Mouse (Mus musculus): Measurements from ENCODE around the gene Rpusd1. TPM values are rescaled to one million over a fixed set of nuclear protein-coding genes. Genes with fewer than 3 reads are reported as not detected.

Gene Rpusd1
- 20.4 and 24.4 TPM in 2 replicates for polyA plus RNA-seq (2015; fragmentation: Nextera tagmentation; extraction: Ambion mirVana)

DNA sequence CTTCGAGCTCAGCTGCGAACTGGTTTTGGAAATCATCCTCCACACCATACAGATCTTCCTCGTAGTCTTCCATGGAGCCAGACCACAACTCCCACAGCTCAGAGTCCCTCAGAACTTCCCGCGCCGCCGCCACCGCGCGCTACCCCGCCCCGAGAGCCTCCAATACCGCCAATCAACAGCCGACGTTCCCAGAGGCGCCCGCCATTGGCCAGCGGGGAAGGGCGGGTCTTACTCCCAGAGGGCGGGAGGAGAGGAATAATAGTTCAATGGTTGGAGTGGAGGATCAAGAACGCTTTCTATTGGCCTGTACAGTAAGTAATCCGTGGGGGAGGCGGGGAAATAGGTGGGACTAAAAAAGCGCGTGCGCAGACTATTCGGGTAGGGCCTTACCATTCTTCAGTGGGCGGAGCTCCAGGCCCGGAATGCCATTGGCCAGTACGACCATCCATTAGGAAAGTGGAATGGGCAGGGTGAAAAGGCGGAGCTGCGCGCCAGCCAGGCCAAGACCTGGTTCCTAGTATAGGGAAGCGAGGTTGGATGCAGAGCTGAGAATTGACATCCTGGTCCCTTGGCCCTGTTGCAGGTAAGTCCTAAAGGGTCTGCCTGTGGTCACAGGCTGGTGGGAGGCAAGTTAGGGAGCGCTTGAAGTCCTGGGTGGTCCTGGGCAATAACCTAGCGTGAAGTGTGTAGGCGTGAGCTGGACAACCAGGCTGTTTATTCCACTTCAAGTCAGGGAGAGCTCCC, at the start of gene Rpusd1, which contains the start of gene Chtf18:
Gene Rpusd1 (plus strand): TSS at position 406 of the 744 bp plus-strand sequence.
Gene Chtf18 (minus strand): TSS at position 155 of the 744 bp plus-strand sequence.
- no peak within 1 kb of the TSS for H3K27ac ChIP-seq (replicated peaks)

DNA sequence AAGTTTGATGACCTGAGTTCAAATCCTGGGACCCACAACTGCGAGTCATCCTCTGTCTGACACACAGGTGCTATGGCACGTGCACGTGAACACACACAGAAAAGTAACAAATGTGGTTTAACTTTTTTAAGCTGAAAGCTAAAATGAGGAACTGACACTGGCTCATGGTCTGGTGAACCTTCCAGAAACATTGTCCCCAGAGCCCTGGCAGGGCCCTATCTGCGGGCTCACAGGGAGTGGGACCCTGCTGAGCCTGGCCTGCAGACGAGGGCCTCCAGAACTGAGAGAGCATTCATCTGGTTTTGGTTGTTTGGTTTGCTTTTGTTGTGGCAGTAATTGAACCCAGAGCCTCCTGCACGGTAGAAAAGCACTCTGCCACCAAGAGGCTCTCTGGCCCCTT, 49.5 kb upstream of the Rpusd1 start:
- H3K36me3 ChIP-seq, result no peaks in the 10 kb centered on the region
- no peak overlapping the region for H3K4me2 ChIP-seq
- no peak overlapping the region for H3K4me3 ChIP-seq
- H3K9ac ChIP-seq, result no peak overlapping the region
- ATAC-seq (ENCODE audit: low read depth), result no peak
- 0 out of 2 replicates have a peak, but pooled peaks cover 4% of the 10 kb centered on the region for H3K9me3 ChIP-seq
- H3K27me3 ChIP-seq, result no peaks in the 10 kb centered on the region
- peaks cover 15% of the 10 kb centered on the region for H3K4me1 ChIP-seq (replicated peaks)
- 51% methylated on average over 6 of the region's 6 CpGs for WGBS
- H3K27ac ChIP-seq (replicated peaks), result no peak overlapping the region

More for the DNA sequence above, at the start of gene Rpusd1, which contains the start of gene Chtf18:
- peak within 1 kb of the TSS; percentile 87 for H3K9ac ChIP-seq
- H3K4me1 ChIP-seq (replicated peaks), result peaks cover 25% of the 10 kb centered on the region
- H3K9me3 ChIP-seq, result no peaks in the 10 kb centered on the region
- peaks cover 13% of the 10 kb centered on the region for H3K36me3 ChIP-seq
- no peaks in the 10 kb centered on the region for H3K27me3 ChIP-seq
- H3K4me3 ChIP-seq, result peak within 1 kb of the TSS; percentile 58
- H3K4me2 ChIP-seq, result peak within 1 kb of the TSS; percentile 88
- under 1% methylated on average over 37 of the region's 37 CpGs for WGBS
- ATAC-seq (ENCODE audit: low read depth), result peak; percentile 98

DNA sequence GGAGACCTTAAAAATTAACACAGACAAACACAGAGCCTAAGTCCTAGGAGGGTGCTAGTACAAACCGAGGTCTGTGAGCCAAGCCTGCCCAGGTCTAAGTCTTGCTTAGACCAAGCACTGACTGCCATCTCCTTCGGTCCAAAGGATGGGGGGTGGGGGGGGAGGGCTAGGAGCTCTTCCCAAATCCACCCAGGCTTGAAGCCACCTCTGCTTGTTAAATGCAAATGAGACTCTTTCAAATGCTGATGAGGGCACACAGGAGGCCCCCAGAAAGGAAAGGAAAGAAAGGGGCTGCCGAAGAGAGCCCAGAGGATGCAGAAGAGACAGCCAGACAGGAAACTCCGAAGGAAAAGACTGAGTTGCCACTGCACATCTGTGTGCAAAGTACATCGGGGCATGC, 47.7 kb upstream of the Rpusd1 start:
- H3K9me3 ChIP-seq, result 0 out of 2 replicates have a peak, but pooled peaks cover 4% of the 10 kb centered on the region
- 0 out of 2 replicates have a peak overlapping the region, but pooled peaks have one; percentile 34 for H3K9ac ChIP-seq
- H3K4me3 ChIP-seq, result no peak overlapping the region
- H3K27me3 ChIP-seq, result no peaks in the 10 kb centered on the region
- H3K4me1 ChIP-seq (replicated peaks), result peaks cover 15% of the 10 kb centered on the region
- no peaks in the 10 kb centered on the region for H3K36me3 ChIP-seq
- H3K27ac ChIP-seq (replicated peaks), result no peak overlapping the region
- WGBS, result 3% methylated on average over 5 of the region's 5 CpGs
- H3K4me2 ChIP-seq, result no peak overlapping the region
- no peak for ATAC-seq (ENCODE audit: low read depth)

DNA sequence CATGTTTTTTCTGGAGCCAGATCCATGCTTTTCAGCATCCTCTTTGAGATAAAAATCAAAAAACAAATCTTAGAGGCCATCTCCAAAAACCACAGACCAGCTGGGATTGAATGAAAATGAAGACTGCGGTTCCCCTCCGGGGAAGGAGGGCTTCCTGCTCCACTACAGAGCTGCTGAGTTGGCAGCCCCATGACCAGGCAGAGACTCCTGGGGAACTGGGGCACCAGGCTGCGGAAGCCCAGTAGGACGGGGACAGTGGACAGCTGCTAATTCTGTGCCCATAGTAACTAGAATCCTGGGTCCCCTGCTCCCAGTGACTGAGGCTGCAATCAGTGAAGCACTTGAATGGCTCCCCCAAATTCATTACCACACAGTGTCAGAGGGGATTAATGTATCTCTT, 45.8 kb upstream of the Rpusd1 start:
- Histone ChIP-seq H3K9me3 (no peaks in the 10 kb centered on the region), H3K4me2 (no peak overlapping the region), H3K36me3 (no peaks in the 10 kb centered on the region), H3K9ac (no peak overlapping the region), H3K4me1 (replicated peaks) (peaks cover 15% of the 10 kb centered on the region), H3K27me3 (no peaks in the 10 kb centered on the region), H3K27ac (replicated peaks) (no peak overlapping the region), H3K4me3 (no peak overlapping the region)
- WGBS, result 87% methylated on average over 4 of the region's 4 CpGs
- ATAC-seq (ENCODE audit: low read depth), result no peak

DNA sequence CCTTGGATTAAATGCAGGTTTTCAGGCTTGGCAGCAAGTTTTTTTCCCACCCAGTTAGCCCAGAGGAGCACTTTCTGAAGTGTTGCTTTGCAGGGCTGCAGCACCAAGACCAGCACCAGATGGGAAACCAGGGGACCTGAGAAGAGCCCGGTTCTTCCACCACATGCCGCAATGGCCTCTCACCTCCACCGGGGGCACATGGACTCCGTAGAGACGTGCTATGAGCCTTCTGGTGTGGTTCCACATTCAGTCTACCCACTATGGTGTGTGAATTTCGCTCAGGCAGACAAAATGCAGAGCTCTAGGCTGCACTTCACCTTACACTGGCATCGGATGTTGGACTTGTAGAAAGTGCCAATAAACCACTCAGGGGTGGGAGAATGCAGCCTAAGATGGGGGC, 41.1 kb upstream of the Rpusd1 start:
- H3K36me3 ChIP-seq, result no peaks in the 10 kb centered on the region
- no peaks in the 10 kb centered on the region for H3K4me1 ChIP-seq (replicated peaks)
- H3K4me2 ChIP-seq, result no peak overlapping the region
- ATAC-seq (ENCODE audit: low read depth), result no peak
- no peaks in the 10 kb centered on the region for H3K9me3 ChIP-seq
- WGBS, result 55% methylated on average over 7 of the region's 7 CpGs
- H3K27ac ChIP-seq (replicated peaks), result no peak overlapping the region
- no peaks in the 10 kb centered on the region for H3K27me3 ChIP-seq
- H3K9ac ChIP-seq, result no peak overlapping the region
- no peak overlapping the region for H3K4me3 ChIP-seq

DNA sequence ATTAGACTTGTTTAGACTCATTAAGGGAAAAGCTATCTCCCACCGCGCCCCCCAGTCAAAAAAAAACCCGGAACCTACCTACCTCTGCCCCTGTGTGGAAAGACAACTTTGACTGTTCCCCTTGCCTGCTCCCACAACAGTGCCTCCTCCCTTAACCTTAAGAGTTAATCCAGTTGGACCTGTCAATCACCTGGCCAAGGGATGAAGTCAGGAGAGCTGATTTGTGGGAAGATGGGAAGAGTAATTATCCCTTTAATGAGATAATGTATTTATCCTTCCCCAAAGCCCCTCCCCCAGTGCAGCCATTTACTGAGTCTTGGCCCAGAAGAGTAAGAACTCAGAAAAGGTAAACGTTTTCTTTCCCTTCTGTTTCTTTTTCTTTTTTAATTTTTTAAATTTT, 38.5 kb upstream of the Rpusd1 start:
- no peak for ATAC-seq (ENCODE audit: low read depth)
- 88% methylated on average over 4 of the region's 4 CpGs for WGBS
- no peaks in the 10 kb centered on the region for H3K27me3 ChIP-seq

DNA sequence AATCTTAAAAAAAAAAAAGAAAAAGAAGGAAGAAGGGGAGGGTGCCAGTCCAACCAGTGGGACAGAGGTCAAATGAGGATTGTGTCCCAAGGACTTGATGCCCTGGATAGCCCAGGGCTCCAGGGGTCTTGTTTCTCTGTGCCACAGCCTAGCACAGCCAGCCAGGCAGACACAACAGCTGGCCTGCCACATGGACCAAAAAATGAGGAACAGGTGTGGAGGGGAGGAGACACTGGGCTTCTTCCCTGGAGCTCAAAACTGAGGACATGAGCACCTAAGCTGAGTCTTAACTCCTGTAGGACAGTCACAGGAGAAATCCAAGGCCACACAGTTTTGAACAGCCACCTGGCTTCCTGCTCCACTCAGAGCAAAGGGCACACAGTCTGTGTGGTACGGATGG, 31.2 kb upstream of the Rpusd1 start:
- WGBS, result 52% methylated on average over 1 of the region's 1 CpGs
- Histone ChIP-seq H3K27ac (replicated peaks) (no peak overlapping the region), H3K4me2 (no peak overlapping the region), H3K9me3 (no peaks in the 10 kb centered on the region), H3K9ac (no peak overlapping the region), H3K36me3 (no peaks in the 10 kb centered on the region), H3K27me3 (no peaks in the 10 kb centered on the region; the same call in 1 of the 2 replicates), H3K4me3 (no peak overlapping the region), H3K4me1 (replicated peaks) (no peaks in the 10 kb centered on the region)
- no peak for ATAC-seq (ENCODE audit: low read depth)

More for the DNA sequence above, 38.5 kb upstream of the Rpusd1 start:
- H3K4me3 ChIP-seq, result no peak overlapping the region
- H3K4me1 ChIP-seq (replicated peaks), result no peaks in the 10 kb centered on the region
- H3K9ac ChIP-seq, result no peak overlapping the region
- no peak overlapping the region for H3K27ac ChIP-seq (replicated peaks)
- H3K4me2 ChIP-seq, result no peak overlapping the region
- no peaks in the 10 kb centered on the region for H3K9me3 ChIP-seq
- no peaks in the 10 kb centered on the region for H3K36me3 ChIP-seq

DNA sequence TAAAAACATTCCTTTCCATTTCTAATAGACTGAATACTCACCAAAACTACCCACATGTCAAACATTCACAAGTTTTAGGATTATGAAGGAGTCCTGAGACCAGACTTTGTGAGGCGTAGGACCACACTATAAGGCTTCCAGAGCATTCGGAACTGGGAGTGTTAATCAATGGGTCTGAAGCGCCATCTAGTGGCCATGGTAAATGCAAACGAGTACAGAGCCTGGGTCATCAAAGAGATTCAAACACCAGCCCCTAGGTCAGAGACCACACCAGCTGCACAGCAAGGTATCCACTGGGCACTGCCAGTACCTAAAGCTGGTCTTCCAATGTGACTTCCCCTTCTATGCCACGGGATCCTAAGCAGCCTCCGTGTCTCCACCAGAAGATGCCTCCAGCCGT, 29.0 kb upstream of the Rpusd1 start:
- 14% methylated on average over 7 of the region's 7 CpGs for WGBS
- H3K4me1 ChIP-seq (replicated peaks), result no peaks in the 10 kb centered on the region

DNA sequence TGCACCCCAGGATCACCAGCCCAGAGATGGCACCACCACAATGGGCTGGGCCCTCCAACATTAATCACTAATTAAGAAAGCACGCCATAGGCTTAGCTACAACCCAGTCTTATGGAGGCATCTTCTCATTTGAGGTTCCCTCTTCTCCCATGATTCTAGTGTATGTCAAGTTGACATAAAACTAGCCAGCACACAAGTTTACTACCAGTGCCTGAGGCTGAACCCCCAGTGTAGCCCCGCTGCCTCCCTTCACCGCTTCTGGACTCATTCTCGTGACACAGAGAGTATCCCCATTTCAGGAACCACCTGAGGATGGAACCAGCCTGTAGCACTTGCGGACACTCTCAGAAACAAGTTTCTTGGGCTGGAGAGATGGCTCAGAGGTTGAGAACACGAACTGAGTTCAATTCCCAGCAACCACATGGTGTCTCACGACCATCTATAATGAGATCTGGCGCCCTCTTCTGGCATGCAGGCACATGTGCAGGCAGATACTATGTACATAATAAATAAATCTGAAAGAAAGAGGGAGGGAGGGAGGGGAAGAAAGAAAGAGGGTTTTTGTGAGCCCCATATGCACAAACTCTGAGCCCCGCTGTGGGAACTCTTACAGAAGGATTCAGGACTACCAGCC, 26.5 kb upstream of the Rpusd1 start:
- H3K36me3 ChIP-seq, result no peaks in the 10 kb centered on the region
- H3K9ac ChIP-seq, result no peak overlapping the region
- H3K27me3 ChIP-seq, result no peaks in the 10 kb centered on the region; the same call in 1 of the 2 replicates
- H3K4me2 ChIP-seq, result no peak overlapping the region
- H3K27ac ChIP-seq (replicated peaks), result no peak overlapping the region
- no peak for ATAC-seq (ENCODE audit: low read depth)
- no peaks in the 10 kb centered on the region for H3K9me3 ChIP-seq
- no peak overlapping the region for H3K4me3 ChIP-seq
- no peaks in the 10 kb centered on the region for H3K4me1 ChIP-seq (replicated peaks)
- 58% methylated on average over 9 of the region's 9 CpGs for WGBS

More for the DNA sequence above, 29.0 kb upstream of the Rpusd1 start:
- Histone ChIP-seq H3K9ac (no peak overlapping the region), H3K4me2 (no peak overlapping the region), H3K36me3 (no peaks in the 10 kb centered on the region), H3K4me3 (no peak overlapping the region), H3K9me3 (no peaks in the 10 kb centered on the region), H3K27ac (replicated peaks) (no peak overlapping the region), H3K27me3 (no peaks in the 10 kb centered on the region; the same call in 1 of the 2 replicates)
- ATAC-seq (ENCODE audit: low read depth), result 0 out of 2 replicates have a peak, but pooled peaks have one; percentile 65

DNA sequence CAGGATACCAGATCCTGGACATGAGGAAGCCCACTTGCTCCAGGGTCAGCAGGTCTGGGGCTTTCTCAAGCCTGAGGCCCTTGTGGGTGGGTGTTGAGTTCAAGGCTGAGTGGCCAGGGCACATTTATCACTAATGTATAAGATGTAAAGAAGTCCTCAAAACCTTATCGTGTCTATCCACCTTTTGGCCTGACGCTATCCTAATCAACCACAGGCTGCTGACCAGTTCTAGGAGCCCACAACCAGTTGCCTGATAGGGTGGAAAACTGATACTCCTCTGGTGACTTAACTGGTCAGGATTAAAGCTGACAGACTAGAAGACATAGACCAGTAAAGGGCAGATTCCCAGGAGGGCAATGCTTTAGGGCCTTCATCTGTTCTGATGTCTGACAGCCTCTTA, 17.5 kb upstream of the Rpusd1 start:
- 94% methylated on average over 2 of the region's 2 CpGs for WGBS
- peaks cover 1% of the 10 kb centered on the region; the same call in 1 of the 2 replicates for H3K27me3 ChIP-seq

DNA sequence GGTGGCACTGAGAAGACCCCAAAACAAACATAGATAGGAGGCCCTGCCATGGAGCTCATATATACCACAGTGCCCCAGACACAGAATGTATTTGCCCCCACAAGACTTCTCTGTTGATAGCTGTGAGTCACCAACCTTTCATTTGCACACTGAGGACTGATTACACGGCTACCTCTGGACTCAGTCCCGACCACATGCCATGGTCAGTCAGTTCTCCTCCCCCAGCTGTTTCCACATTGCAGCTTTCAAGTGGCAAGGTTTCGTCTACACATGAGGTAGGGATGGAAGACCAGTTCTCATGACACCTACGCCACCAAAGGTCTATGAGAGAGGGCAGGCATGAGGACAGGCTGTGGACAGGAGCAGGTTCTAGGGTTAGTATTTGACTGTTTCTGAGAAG, 16.3 kb upstream of the Rpusd1 start:
- Histone ChIP-seq H3K9ac (no peak overlapping the region), H3K4me1 (replicated peaks) (0 out of 2 replicates have a peak, but pooled peaks cover under 1% of the 10 kb centered on the region), H3K36me3 (no peaks in the 10 kb centered on the region), H3K4me3 (no peak overlapping the region), H3K27me3 (peaks cover 13% of the 10 kb centered on the region), H3K9me3 (no peaks in the 10 kb centered on the region), H3K4me2 (no peak overlapping the region), H3K27ac (replicated peaks) (no peak overlapping the region)
- ATAC-seq (ENCODE audit: low read depth), result no peak
- 78% methylated on average over 4 of the region's 4 CpGs for WGBS

More for the DNA sequence above, 17.5 kb upstream of the Rpusd1 start:
- ATAC-seq (ENCODE audit: low read depth), result no peak
- no peaks in the 10 kb centered on the region for H3K36me3 ChIP-seq
- no peak overlapping the region for H3K27ac ChIP-seq (replicated peaks)
- no peaks in the 10 kb centered on the region for H3K4me1 ChIP-seq (replicated peaks)
- H3K4me2 ChIP-seq, result no peak overlapping the region
- H3K9ac ChIP-seq, result no peak overlapping the region
- H3K9me3 ChIP-seq, result no peaks in the 10 kb centered on the region
- H3K4me3 ChIP-seq, result no peak overlapping the region

DNA sequence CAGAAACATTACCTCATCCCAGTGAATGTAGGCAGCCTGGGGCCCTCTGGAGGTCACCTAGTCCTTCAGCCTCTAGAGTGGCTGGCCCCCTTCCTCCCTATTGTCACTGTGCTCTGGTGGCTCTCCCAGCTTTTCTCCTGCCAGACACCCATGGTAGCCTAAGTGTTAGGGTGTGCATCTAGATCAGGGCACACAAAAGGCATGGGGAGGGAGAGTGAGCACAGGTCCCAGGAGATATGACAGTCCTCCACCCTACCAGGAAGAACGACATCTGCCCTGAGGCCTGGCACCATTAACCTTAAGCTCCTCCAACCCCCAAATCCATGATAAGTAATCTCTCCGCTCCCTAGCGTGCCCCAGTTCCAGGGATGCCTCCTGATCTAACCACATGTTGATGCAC, 11.8 kb upstream of the Rpusd1 start:
- H3K9ac ChIP-seq, result no peak overlapping the region
- WGBS, result 60% methylated on average over 3 of the region's 3 CpGs
- H3K9me3 ChIP-seq, result no peaks in the 10 kb centered on the region
- H3K36me3 ChIP-seq, result no peaks in the 10 kb centered on the region
- no peak for ATAC-seq (ENCODE audit: low read depth)
- no peak overlapping the region for H3K4me2 ChIP-seq
- H3K27me3 ChIP-seq, result peaks cover 38% of the 10 kb centered on the region
- peaks cover 14% of the 10 kb centered on the region for H3K4me1 ChIP-seq (replicated peaks)
- H3K4me3 ChIP-seq, result no peak overlapping the region
- H3K27ac ChIP-seq (replicated peaks), result no peak overlapping the region

Measured in neural tube, embryonic 13.5 days (tissue).